Mouse (Mus musculus) neural tube, embryonic 12.5 days (tissue): Measurements from ENCODE around the gene Gdpgp1. TPM values are rescaled to one million over a fixed set of nuclear protein-coding genes. Genes with fewer than 3 reads are reported as not detected.

Experiments used
- ATAC-seq: fragments of 200-750 bp; cut with Nextera tagmentation; 2 replicates; pipeline ENCODE4 v1.8.0; 2017; ENCODE audit warnings: low read depth, mild to moderate bottlenecking, moderate TSS enrichment, moderate library complexity; ENCODE audit not compliant: low FRiP score
- H3K27ac ChIP-seq: fragments of 300-500 bp; sonication (generic); 2 replicates; pipeline ENCODE4 v1.5.1; 2016
- H3K27me3 ChIP-seq: fragments of 300-500 bp; sonication (generic); replicated peaks from 2 replicates; pipeline ENCODE4 v1.6.1; 2016; ENCODE audit warnings: mild to moderate bottlenecking
- H3K36me3 ChIP-seq: fragments of 300-500 bp; sonication (generic); 2 replicates; pipeline ENCODE4 v1.6.1; 2016; ENCODE audit warnings: mild to moderate bottlenecking
- H3K4me1 ChIP-seq: fragments of 300-500 bp; sonication (generic); 2 replicates; pipeline ENCODE4 v1.6.1; 2016
- H3K4me2 ChIP-seq: fragments of 300-500 bp; sonication (generic); replicated peaks from 2 replicates; pipeline ENCODE4 v1.6.1; 2016; ENCODE audit warnings: mild to moderate bottlenecking
- H3K4me3 ChIP-seq: fragments of 300-500 bp; sonication (generic); 2 replicates; pipeline ENCODE4 v1.5.1; 2016
- H3K9ac ChIP-seq: fragments of 300-500 bp; sonication (generic); 2 replicates; pipeline ENCODE4 v1.6.1; 2016; ENCODE audit warnings: mild to moderate bottlenecking
- H3K9me3 ChIP-seq: fragments of 300-500 bp; sonication (generic); 2 replicates; pipeline ENCODE4 v1.6.1; 2016; ENCODE audit warnings: mild to moderate bottlenecking
- WGBS: fragments of 180-500 bp; shearing (Covaris S2); methylation state at CpG from one replicate; pipeline ENCODE4 v1.1.7; 2016; 5-methylcytosine and 5-hydroxymethylcytosine counted together
- polyA plus RNA-seq: library from polyadenylated mRNA; unstranded; fragments of >200 nt; fragmentation: Nextera tagmentation; extraction: Ambion mirVana; gene quantifications from 2 replicates; pipeline ENCODE4 v1.2.1, GENCODE M21; 2016

Gene Gdpgp1
- polyA plus RNA-seq, 1 experiment from 2014 or later, result 4.9 TPM

DNA sequence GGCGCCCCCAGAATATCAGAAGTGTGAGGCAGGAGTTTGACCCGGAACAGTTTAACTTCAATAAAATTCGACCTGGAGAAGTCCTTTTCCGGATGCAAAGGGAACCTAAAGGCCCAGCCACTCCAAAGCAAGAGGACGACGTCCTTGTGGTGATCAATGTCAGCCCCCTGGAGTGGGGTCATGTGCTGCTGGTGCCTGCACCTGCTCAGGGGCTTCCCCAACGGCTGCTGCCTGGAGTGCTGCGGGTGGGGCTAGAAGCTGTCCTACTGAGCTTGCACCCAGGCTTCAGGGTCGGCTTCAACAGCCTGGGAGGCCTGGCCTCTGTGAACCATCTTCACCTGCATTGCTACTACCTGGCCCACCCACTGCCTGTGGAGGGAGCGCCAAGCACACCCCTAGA, 5.9 kb downstream of the Gdpgp1 start:
- peaks cover 6% of the 10 kb centered on the region; the same call in 1 of the 2 replicates for H3K4me1 ChIP-seq
- peaks cover 28% of the 10 kb centered on the region for H3K36me3 ChIP-seq
- H3K9ac ChIP-seq, result no peak overlapping the region
- H3K4me2 ChIP-seq, result no peak overlapping the region
- H3K27me3 ChIP-seq, result no peaks in the 10 kb centered on the region
- no peak for ATAC-seq
- no peak overlapping the region for H3K4me3 ChIP-seq
- 91% methylated on average over 10 of the region's 10 CpGs for WGBS
- no peak overlapping the region for H3K27ac ChIP-seq
- no peaks in the 10 kb centered on the region for H3K9me3 ChIP-seq

DNA sequence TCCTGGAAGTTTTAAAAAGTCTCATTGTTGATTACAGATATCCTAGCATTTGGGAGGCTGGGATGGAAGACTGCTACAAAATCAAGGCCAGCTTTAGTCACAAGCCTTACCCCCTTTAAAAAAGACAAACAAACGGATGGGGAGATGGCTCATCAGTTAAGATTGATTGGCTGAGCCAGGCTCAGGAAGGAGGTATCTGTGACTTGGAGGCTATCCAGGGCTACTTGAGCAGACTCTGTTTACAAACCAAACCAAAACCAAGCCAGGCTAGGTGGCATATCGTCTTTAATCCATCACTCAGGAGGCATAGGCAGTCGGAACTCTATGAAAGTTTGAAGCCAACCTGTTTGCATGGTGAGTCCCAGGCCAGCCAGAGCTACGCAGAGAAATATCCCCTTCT, 9.0 kb downstream of the Gdpgp1 start:
- H3K9me3 ChIP-seq, result no peaks in the 10 kb centered on the region

DNA sequence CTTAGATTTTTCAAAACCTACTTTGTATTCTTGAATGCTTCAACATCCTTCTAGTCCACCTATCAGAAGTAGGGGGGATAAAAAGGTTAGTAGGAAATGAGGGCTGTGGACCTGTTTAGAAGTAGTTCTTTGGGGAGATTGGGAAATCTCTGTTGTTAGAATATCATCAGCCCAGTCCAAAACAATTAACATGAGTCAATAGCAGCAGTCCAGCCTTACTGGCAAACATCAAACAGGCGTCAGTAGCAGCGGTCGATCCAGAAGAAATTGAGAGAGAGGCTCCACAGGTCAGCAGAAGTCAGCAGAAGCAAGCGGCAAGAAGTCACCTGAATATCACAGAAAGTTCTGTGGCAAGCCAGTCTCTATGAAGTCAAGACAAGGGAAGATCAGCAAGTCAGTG, 12.2 kb downstream of the Gdpgp1 start:
- H3K4me3 ChIP-seq, result no peak overlapping the region
- no peak overlapping the region for H3K9ac ChIP-seq
- WGBS, result 95% methylated on average over 4 of the region's 4 CpGs
- no peaks in the 10 kb centered on the region for H3K4me1 ChIP-seq
- H3K4me2 ChIP-seq, result no peak overlapping the region
- H3K36me3 ChIP-seq, result peaks cover 13% of the 10 kb centered on the region
- no peaks in the 10 kb centered on the region for H3K9me3 ChIP-seq
- H3K27ac ChIP-seq, result no peak overlapping the region
- ATAC-seq, result no peak
- no peaks in the 10 kb centered on the region for H3K27me3 ChIP-seq

More for the DNA sequence above, 9.0 kb downstream of the Gdpgp1 start:
- peaks cover 28% of the 10 kb centered on the region for H3K36me3 ChIP-seq
- no peak overlapping the region for H3K9ac ChIP-seq
- H3K4me3 ChIP-seq, result no peak overlapping the region
- no peaks in the 10 kb centered on the region for H3K4me1 ChIP-seq
- H3K4me2 ChIP-seq, result no peak overlapping the region
- H3K27ac ChIP-seq, result no peak overlapping the region
- ATAC-seq, result no peak
- H3K27me3 ChIP-seq, result no peaks in the 10 kb centered on the region
- 92% methylated on average over 4 of the region's 4 CpGs for WGBS

DNA sequence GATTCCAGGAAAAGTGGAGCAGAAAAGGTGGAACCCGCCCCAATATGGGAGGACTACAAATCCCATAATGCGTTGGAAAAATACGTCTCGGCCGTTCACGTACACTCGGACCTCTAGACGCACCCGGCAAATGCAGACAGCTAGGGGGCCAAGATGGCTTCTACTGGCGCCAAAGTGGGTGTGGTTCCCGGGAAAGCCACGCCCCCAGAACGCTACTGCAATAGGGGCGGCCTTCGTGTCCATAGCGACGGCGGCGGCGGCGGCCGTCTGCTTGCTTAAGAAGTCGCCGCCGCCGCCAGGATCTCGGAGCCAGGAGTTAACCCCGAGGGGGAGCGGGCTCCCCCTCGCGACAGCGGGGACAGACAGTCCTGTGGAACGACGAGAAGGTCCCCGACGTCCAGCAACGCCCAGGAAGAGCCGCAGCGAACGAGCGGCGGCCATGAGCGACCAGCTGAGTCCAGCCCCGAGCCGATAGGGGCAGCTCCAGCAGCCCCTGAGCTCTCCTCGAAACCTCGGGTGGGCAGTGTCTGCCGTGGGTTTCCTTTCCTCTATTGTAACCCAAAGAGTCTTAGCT, 13.6 kb downstream of the Gdpgp1 start, which contains the start of gene Ttll13:
Gene Ttll13, plus strand, starts transcription at position 229 of the 574 bp plus-strand sequence.
- Histone ChIP-seq H3K4me3 (peak within 1 kb of the TSS; percentile 48), H3K9ac (peak within 1 kb of the TSS; percentile 60), H3K36me3 (no peaks in the 10 kb centered on the region), H3K4me1 (no peaks in the 10 kb centered on the region), H3K27me3 (no peaks in the 10 kb centered on the region), H3K27ac (peak within 1 kb of the TSS; percentile 79), H3K4me2 (peak within 1 kb of the TSS; percentile 62), H3K9me3 (no peaks in the 10 kb centered on the region)
- peak; percentile 98 for ATAC-seq
- WGBS, result under 1% methylated on average over 48 of the region's 48 CpGs

DNA sequence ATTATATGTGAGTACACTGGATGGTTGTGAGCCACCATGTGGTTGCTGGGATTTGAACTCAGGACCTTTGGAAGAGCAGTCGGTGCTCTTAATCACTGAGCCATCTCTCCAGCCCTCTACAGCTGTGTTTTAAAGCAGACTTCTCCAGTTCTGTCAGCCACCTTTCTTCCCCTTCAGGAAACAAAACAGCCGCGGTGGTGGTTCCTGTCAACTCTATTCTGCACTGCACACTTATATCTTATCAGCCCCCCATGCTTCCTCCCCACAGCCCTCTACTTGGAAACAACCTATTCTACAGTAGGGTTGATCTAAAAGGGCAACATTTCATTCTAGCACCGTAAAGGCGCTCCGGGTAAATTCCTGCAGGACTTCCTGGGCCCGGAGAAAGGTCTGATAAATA, 14.2 kb downstream of the Gdpgp1 start:
- Histone ChIP-seq H3K36me3 (no peaks in the 10 kb centered on the region), H3K27me3 (peaks cover 5% of the 10 kb centered on the region; the same call in 1 of the 2 replicates), H3K9ac (no peak overlapping the region), H3K4me1 (no peaks in the 10 kb centered on the region), H3K9me3 (no peaks in the 10 kb centered on the region), H3K27ac (no peak overlapping the region), H3K4me2 (peak overlapping the region; percentile 62), H3K4me3 (peak overlapping the region; percentile 48; the same call in 1 of the 2 replicates)
- 68% methylated on average over 7 of the region's 7 CpGs for WGBS
- no peak for ATAC-seq

DNA sequence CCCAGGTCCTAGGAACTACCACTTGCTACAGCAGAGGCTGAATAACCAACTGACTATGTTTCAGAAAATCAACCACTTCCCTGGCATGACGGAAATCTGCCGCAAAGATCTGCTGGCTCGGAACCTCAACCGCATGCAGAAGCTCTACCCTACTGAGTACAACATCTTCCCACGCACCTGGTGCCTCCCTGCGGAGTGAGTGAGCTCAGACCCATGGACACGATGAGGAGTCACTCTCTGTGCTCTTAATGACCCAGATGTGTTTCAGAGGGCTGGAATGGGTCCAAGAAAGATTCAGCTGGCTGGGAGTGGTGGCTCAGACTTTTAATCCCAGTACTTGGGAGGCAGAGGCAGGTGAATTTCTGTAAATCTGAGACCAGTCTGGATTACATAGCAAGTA, 19.8 kb downstream of the Gdpgp1 start:
- 81% methylated on average over 7 of the region's 7 CpGs for WGBS
- H3K27me3 ChIP-seq, result peaks cover 5% of the 10 kb centered on the region; the same call in 1 of the 2 replicates
- no peak overlapping the region for H3K27ac ChIP-seq
- no peak overlapping the region for H3K4me3 ChIP-seq
- no peaks in the 10 kb centered on the region for H3K4me1 ChIP-seq
- H3K36me3 ChIP-seq, result no peaks in the 10 kb centered on the region
- no peaks in the 10 kb centered on the region for H3K9me3 ChIP-seq
- no peak overlapping the region for H3K9ac ChIP-seq
- no peak overlapping the region for H3K4me2 ChIP-seq
- ATAC-seq, result no peak

DNA sequence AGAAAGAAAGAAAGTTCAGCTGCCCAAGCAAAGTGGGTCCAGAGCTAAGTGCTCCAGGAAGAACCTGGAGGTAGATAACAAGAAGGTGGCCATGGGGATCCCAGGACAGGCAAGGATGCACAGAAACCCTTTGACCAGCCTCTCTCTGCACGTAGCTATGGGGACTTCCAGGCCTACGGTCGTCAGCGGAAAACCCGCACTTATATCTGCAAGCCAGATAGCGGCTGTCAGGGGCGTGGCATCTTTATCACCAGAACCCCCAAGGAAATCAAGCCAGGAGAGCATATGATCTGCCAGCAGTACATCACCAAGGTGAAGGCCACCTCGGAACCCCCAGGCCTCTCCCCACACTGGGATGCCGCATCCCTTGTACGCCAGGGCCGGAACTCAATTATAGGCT, 20.2 kb downstream of the Gdpgp1 start:
- Histone ChIP-seq H3K4me3 (no peak overlapping the region), H3K36me3 (no peaks in the 10 kb centered on the region), H3K9ac (no peak overlapping the region), H3K9me3 (no peaks in the 10 kb centered on the region), H3K27me3 (peaks cover 6% of the 10 kb centered on the region; the same call in 1 of the 2 replicates), H3K27ac (no peak overlapping the region), H3K4me2 (no peak overlapping the region), H3K4me1 (no peaks in the 10 kb centered on the region)
- 87% methylated on average over 11 of the region's 11 CpGs for WGBS
- no peak for ATAC-seq

DNA sequence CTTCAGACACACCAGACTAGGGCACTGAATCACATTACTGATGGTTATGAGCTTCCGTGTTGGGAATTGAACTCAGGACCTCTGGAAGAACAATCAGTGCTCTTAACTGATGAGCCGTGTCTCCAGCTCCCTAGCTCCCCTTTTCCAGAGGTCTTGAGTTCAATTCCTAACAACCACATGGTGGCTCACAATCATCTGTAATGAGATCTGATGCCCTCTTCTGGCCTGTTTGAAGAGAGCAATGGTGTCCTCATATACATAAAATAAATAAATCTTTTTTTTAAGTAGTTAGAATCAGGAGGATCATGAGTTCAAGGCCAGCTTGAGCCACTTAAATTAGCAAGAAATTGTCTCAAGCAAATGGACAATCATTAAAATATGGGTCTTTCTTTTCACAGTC, 23.3 kb downstream of the Gdpgp1 start:
- Histone ChIP-seq H3K4me2 (no peak overlapping the region), H3K9ac (no peak overlapping the region), H3K9me3 (no peaks in the 10 kb centered on the region), H3K27ac (no peak overlapping the region), H3K4me3 (no peak overlapping the region), H3K27me3 (peaks cover 26% of the 10 kb centered on the region), H3K4me1 (peaks cover 5% of the 10 kb centered on the region; the same call in 1 of the 2 replicates), H3K36me3 (no peaks in the 10 kb centered on the region)
- WGBS, result 70% methylated on average over 2 of the region's 2 CpGs
- no peak for ATAC-seq

- WGBS, result 75% methylated on average over 2 of the region's 2 CpGs
- no peak overlapping the region for H3K4me2 ChIP-seq
- H3K4me3 ChIP-seq, result no peak overlapping the region
- H3K27me3 ChIP-seq, result peaks cover 21% of the 10 kb centered on the region; the same call in 1 of the 2 replicates
- no peak for ATAC-seq
- H3K9ac ChIP-seq, result no peak overlapping the region
- no peak overlapping the region for H3K27ac ChIP-seq
- H3K4me1 ChIP-seq, result peaks cover 13% of the 10 kb centered on the region
- H3K36me3 ChIP-seq, result no peaks in the 10 kb centered on the region
- H3K9me3 ChIP-seq, result no peaks in the 10 kb centered on the region
These were observed 25.0 kb downstream of the Gdpgp1 start for GRCm38 (mm10) chr7:80257706-80258105.

GRCm38 (mm10) chr7:80260625-80261371, 28.1 kb downstream of the Gdpgp1 start, which contains the start of gene Ngrn:
Gene Ngrn, plus strand, starts transcription at chr7:80261215.
- Histone ChIP-seq H3K27me3 (peaks cover 21% of the 10 kb centered on the region; the same call in 1 of the 2 replicates), H3K9me3 (no peaks in the 10 kb centered on the region), H3K9ac (peak within 1 kb of the TSS; percentile 80), H3K36me3 (peaks cover 19% of the 10 kb centered on the region), H3K4me2 (peak within 1 kb of the TSS; percentile 89), H3K4me1 (peaks cover 17% of the 10 kb centered on the region), H3K27ac (no peak within 1 kb of the TSS), H3K4me3 (peak within 1 kb of the TSS; percentile 70)
- WGBS, result 28% methylated on average over 40 of the region's 40 CpGs
- peak; percentile 87 for ATAC-seq

- no peaks in the 10 kb centered on the region for H3K9me3 ChIP-seq
- H3K36me3 ChIP-seq, result peaks cover 23% of the 10 kb centered on the region
- H3K4me2 ChIP-seq, result peak overlapping the region; percentile 89
- peak; percentile 58 for ATAC-seq
- no peak overlapping the region for H3K27ac ChIP-seq
- peaks cover 21% of the 10 kb centered on the region; the same call in 1 of the 2 replicates for H3K27me3 ChIP-seq
- H3K4me3 ChIP-seq, result peak overlapping the region; percentile 70
- peak overlapping the region; percentile 80 for H3K9ac ChIP-seq
- H3K4me1 ChIP-seq, result peaks cover 17% of the 10 kb centered on the region
- 1% methylated on average over 32 of the region's 32 CpGs for WGBS
These were observed 28.8 kb downstream of the Gdpgp1 start for GRCm38 (mm10) chr7:80261372-80261990.

- H3K27ac ChIP-seq, result no peak overlapping the region
- H3K9me3 ChIP-seq, result no peaks in the 10 kb centered on the region
- H3K27me3 ChIP-seq, result 0 out of 2 replicates have a peak, but pooled peaks cover 5% of the 10 kb centered on the region
- H3K36me3 ChIP-seq, result peaks cover 29% of the 10 kb centered on the region
- no peak for ATAC-seq
- H3K4me3 ChIP-seq, result no peak overlapping the region
- 95% methylated on average over 12 of the region's 12 CpGs for WGBS
- no peak overlapping the region for H3K9ac ChIP-seq
- H3K4me1 ChIP-seq, result peaks cover 19% of the 10 kb centered on the region
- H3K4me2 ChIP-seq, result no peak overlapping the region
These were observed 31.9 kb downstream of the Gdpgp1 start for GRCm38 (mm10) chr7:80264606-80265005.
